Mouse (Mus musculus): ENCODE results near the gene Slc25a29.

DNA sequence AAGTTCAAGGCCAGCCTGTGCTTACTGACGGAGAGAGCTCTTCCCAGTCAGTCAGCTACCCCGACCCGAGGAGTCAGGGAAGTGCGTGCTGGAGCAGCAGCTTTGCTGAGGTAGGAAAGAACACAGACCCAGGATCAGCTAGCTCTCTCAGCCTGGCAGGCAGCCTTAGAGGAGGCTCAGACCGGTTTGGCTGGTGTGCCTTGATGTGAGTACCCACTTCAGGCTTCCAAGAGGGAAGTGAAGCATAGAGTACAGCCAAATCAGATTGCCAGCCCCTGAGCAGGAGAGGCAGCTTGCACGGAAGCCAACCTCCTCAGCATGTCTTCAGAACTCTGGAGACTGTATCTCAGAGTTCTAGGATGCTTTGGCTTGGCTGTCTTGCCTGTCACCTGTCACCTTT lies 5.5 kb upstream of the Slc25a29 start:
- TF ChIP-seq CTCF (IDR thresholded peaks at IDR 0.05; ENCODE audit: borderline replicate concordance, extremely low read depth, insufficient read depth, insufficient read length) (no peak), POLR2A (IDR thresholded peaks at IDR 0.05; ENCODE audit: borderline replicate concordance, extremely low read depth, insufficient read depth, insufficient read length, poor library complexity, severe bottlenecking) (no peak)

Measured in brain, embryonic 14.5 days (tissue).